Mouse (Mus musculus) CD4-positive, CD25-positive, alpha-beta regulatory T cell, adult 2 months (primary cell): ENCODE measurements around the gene Cdc45.
"Not testable (repeated sequence)": the region's sequence is repeated elsewhere in the genome, so short reads cannot be mapped to it uniquely, and the experiment has no call there.

Experiments
- DNase-seq: peaks from one replicate; pipeline ENCODE4 v3.0.0-alpha.2; 2012; ENCODE audit warnings: low read depth, low spot score

Cdc45 gene

GRCm38 (mm10) chr16:18811468-18812384 is at the start of gene Cdc45, which contains the start of gene Ufd1:
TSS of gene Cdc45 (minus strand) at chr16:18811987.
TSS of gene Ufd1 (plus strand) at chr16:18811779.
- peak; percentile 94 for DNase-seq

- no peak for DNase-seq
Measured at GRCm38 (mm10) chr16:18860186-18860585, 48.4 kb upstream of the Cdc45 start.

GRCm38 (mm10) chr16:18858551-18858950 is 46.8 kb upstream of the Cdc45 start:
- DNase-seq = peak; percentile 67

GRCm38 (mm10) chr16:18849521-18850190 is 37.9 kb upstream of the Cdc45 start:
- not testable (repeated sequence) for DNase-seq

- DNase-seq = no peak
Measured at GRCm38 (mm10) chr16:18846301-18846820, 34.6 kb upstream of the Cdc45 start.

GRCm38 (mm10) chr16:18838346-18838745 is 26.6 kb upstream of the Cdc45 start:
- no peak for DNase-seq

- peak; percentile 96 for DNase-seq
Measured at GRCm38 (mm10) chr16:18836468-18837208, 24.9 kb upstream of the Cdc45 start, which contains the start of the genes 2510002D24Rik and Gm28539. TSS of gene 2510002D24Rik (plus strand) at chr16:18836578. TSS of gene Gm28539 (plus strand) at chr16:18836584.

GRCm38 (mm10) chr16:18836073-18836467 is 24.3 kb upstream of the Cdc45 start:
- no peak for DNase-seq

GRCm38 (mm10) chr16:18833486-18833885 is 21.7 kb upstream of the Cdc45 start:
- no peak for DNase-seq

GRCm38 (mm10) chr16:18829102-18829501 is 17.3 kb upstream of the Cdc45 start:
- no peak for DNase-seq

- no peak for DNase-seq
Measured at GRCm38 (mm10) chr16:18828630-18829029, 16.8 kb upstream of the Cdc45 start.

GRCm38 (mm10) chr16:18822925-18823324 is 11.1 kb upstream of the Cdc45 start:
- DNase-seq = no peak

- DNase-seq = no peak
Measured at GRCm38 (mm10) chr16:18822356-18822755, 10.6 kb upstream of the Cdc45 start.

GRCm38 (mm10) chr16:18812385-18812910 is 661 bp upstream of the Cdc45 start:
- no peak for DNase-seq

GRCm38 (mm10) chr16:18811032-18811431 is 755 bp downstream of the Cdc45 start:
- no peak for DNase-seq

- DNase-seq = no peak
Measured at GRCm38 (mm10) chr16:18809001-18809400, 2.8 kb downstream of the Cdc45 start.

- DNase-seq = no peak
Measured at GRCm38 (mm10) chr16:18805746-18806145, 6.0 kb downstream of the Cdc45 start.

GRCm38 (mm10) chr16:18798841-18799240 is 12.9 kb downstream of the Cdc45 start:
- DNase-seq = peak; percentile 23

GRCm38 (mm10) chr16:18798151-18798550 is 13.6 kb downstream of the Cdc45 start:
- no peak for DNase-seq

- no peak for DNase-seq
Measured at GRCm38 (mm10) chr16:18796645-18797044, 15.1 kb downstream of the Cdc45 start.

- no peak for DNase-seq
Measured at GRCm38 (mm10) chr16:18795223-18795899, 16.4 kb downstream of the Cdc45 start.
